Mouse (Mus musculus): ENCODE results near the gene Phlda2.

- TF ChIP-seq CTCF (conservative IDR thresholded peaks at IDR 0.05; ENCODE audit: low read length): no peak
- no peak for TF ChIP-seq NANOG (IDR thresholded peaks at IDR 0.05; ENCODE audit: borderline replicate concordance, low read length)
- TF ChIP-seq POU5F1 (IDR thresholded peaks at IDR 0.05; ENCODE audit: borderline replicate concordance, low read length): no peak
These were observed 976 bp upstream of the Phlda2 start for GRCm38 (mm10) chr7:143503926-143504325.

All from E14TG2a.4 (cell line).